Mouse (Mus musculus): ENCODE results near the gene Slc25a11.

DNA sequence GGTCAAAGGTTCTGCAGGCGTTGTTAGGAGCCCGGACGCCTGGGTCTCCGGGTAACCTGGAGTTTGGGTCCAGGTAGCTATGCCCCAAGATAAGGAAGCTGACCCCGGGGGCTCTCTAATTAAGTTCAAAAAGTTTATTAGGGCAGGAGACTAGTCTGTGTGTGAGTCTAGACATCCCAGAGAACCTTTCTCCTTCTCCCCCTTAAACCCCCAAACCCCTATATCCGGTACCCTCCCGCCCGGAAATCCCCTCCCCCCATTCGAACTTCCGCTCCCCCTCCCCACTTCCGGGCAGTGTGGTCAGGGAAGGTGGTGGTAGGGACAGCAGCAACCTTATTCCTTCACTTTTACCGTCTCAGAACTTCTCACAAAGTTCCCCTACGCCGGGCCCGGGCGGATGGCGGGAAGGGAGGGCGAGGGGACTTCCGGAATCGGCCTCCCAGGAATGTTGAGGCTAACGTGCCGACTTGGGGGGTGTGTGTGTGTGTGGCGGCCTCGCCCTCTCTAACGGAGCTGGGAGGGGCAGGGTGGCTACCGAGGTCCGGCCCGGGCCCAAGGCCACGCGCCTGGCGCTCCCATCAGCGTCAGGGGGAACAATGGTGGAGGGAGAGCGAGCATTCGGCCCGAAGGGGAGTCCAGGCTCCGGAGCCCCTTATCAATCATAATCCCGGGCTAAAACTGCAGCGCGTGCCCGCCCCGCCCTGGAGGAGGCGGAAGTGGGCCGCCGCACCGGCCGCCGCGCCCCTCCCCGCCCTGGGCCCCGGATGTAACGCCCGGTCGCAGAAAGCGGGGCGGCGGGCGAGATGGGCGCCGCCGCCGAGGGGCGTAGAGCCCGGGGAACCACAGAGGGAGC lies 6.3 kb upstream of the Slc25a11 start:
- no peak for TF ChIP-seq CTCF (IDR thresholded peaks at IDR 0.05; ENCODE audit: borderline replicate concordance, insufficient read depth, low read depth, low read length)
- no peak; the same call in 1 of the 2 replicates for TF ChIP-seq POLR2A (IDR thresholded peaks at IDR 0.05; ENCODE audit: borderline replicate concordance, insufficient read depth, low read length)
